Mouse (Mus musculus) myocyte (in vitro differentiated cells): ENCODE results near the gene Gif.

Experiments used
- CEBPB ChIP-seq: IDR thresholded peaks from 2 replicates; pipeline ENCODE4 v1.6.1; 2011; ENCODE audit warnings: mild to moderate bottlenecking, moderate library complexity; ENCODE audit not compliant: poor library complexity, insufficient read depth, severe bottlenecking
- E2F4 ChIP-seq: IDR thresholded peaks from one replicate; pipeline ENCODE4 v1.6.1; 2011; ENCODE audit warnings: mild to moderate bottlenecking, control low read depth, moderate library complexity; ENCODE audit not compliant: insufficient read depth
- MAX ChIP-seq: IDR thresholded peaks from one replicate; pipeline ENCODE4 v1.6.1; 2011; ENCODE audit warnings: low read depth, mild to moderate bottlenecking, control low read depth
- MYOD1 ChIP-seq, 3 experiments: IDR thresholded peaks; one replicate each; pipeline ENCODE4 v1.6.1; 2011; ENCODE audit warnings: control low read depth in 2 of 3, low read depth in 2 of 3, mild to moderate bottlenecking in 2 of 3, moderate library complexity in 1 of 3; ENCODE audit not compliant: insufficient read length in 2 of 3, control insufficient read depth in 1 of 3
- MYOG ChIP-seq, 3 experiments: IDR thresholded peaks; one replicate each; pipeline ENCODE4 v1.6.1; 2011; ENCODE audit warnings: control low read depth in 2 of 3, low read depth in 2 of 3, mild to moderate bottlenecking in 2 of 3; ENCODE audit not compliant: insufficient read length in 2 of 3, control insufficient read depth in 1 of 3, insufficient read depth in 1 of 3
- POLR2A ChIP-seq: IDR thresholded peaks from one replicate; pipeline ENCODE4 v1.6.1; 2011; ENCODE audit warnings: low read depth, mild to moderate bottlenecking, control low read depth, moderate library complexity; ENCODE audit not compliant: insufficient read length
- POLR2AphosphoS2 ChIP-seq: IDR thresholded peaks from one replicate; pipeline ENCODE4 v1.6.1; 2011; ENCODE audit warnings: low read depth, control low read depth; ENCODE audit not compliant: insufficient read length
- REST ChIP-seq: IDR thresholded peaks from one replicate; pipeline ENCODE4 v1.6.1; 2011; ENCODE audit warnings: mild to moderate bottlenecking, control low read depth, moderate library complexity; ENCODE audit not compliant: insufficient read depth, insufficient read length
- SRF ChIP-seq: IDR thresholded peaks from one replicate; pipeline ENCODE4 v1.6.1; 2011; ENCODE audit warnings: low read depth; ENCODE audit not compliant: control insufficient read depth, insufficient read length
- USF1 ChIP-seq: IDR thresholded peaks from one replicate; pipeline ENCODE4 v1.6.1; 2011; ENCODE audit warnings: low read depth, mild to moderate bottlenecking, control low read depth, moderate library complexity

GRCm38 (mm10) chr19:11720071-11720470, 27.3 kb upstream of the Gif start:
- TF ChIP-seq REST (no peak), CEBPB (no peak), MYOG (IDR thresholded peaks at IDR 0.05; ENCODE audit: control insufficient read depth in 1 of 3, insufficient read depth in 1 of 3, insufficient read length in 2 of 3, low read depth in 2 of 3) (no peak), POLR2AphosphoS2 (no peak), POLR2A (no peak), E2F4 (no peak), SRF (no peak), MAX (no peak), USF1 (no peak), MYOD1 (IDR thresholded peaks at IDR 0.05; ENCODE audit: control insufficient read depth in 1 of 3, insufficient read length in 2 of 3, low read depth in 2 of 3) (no peak)
